Mouse (Mus musculus): Measurements from ENCODE around the gene Fam131b.

Fam131b gene

DNA sequence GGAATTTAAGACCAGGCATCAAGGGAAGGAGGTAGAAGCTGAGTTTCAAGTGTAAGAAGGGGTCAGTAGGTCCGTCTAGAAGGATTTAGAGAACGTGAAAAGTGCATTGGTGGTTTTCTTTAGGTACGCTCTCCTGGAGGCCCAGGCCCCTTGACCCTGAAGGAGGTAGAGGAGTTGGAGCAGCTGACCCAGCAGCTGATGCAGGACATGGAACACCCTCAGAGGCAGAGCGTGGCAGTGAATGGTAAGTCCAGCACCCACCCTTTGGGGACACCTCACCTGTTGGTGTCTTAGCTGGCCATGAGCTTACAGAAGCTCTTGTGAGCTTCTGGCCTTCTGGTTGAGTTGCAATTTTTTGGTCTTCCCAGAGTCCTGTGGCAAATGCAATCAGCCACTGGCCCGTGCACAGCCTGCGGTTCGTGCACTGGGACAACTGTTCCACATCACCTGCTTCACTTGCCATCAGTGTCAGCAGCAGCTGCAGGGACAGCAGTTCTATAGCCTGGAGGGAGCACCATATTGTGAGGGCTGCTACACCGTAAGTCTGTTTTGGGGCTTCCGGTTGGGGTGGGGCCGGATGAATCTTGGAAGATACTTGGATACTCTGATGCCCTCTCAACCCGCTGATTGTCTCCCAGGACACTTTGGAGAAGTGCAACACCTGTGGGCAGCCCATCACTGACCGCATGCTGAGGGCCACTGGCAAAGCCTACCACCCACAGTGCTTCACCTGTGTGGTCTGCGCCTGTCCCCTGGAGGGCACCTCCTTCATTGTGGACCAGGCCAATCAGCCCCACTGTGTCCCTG lies 31.6 kb upstream of the Fam131b start:
- ATAC-seq (ENCODE audit: low TSS enrichment): no peak

DNA sequence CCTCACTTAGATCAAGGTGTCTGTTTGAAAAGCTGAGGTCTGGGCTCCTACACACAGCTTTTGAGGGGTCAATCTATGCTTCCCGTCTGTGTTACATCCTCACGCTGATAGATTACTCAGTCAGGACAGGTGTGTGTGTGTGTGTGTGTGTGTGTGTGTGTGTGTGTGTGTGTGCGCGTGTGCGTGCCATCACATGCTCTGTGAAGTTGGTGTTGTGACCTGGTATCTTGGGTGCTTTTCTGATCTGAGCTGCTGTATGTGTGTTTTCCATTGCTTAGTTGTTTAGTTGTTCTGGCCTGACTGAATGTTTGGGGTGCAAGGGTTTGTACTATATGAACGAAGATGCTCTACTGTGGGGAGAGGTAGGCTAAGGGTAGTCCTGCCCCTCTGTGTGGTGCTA lies 30.9 kb upstream of the Fam131b start:
- ATAC-seq (ENCODE audit: low TSS enrichment): no peak

DNA sequence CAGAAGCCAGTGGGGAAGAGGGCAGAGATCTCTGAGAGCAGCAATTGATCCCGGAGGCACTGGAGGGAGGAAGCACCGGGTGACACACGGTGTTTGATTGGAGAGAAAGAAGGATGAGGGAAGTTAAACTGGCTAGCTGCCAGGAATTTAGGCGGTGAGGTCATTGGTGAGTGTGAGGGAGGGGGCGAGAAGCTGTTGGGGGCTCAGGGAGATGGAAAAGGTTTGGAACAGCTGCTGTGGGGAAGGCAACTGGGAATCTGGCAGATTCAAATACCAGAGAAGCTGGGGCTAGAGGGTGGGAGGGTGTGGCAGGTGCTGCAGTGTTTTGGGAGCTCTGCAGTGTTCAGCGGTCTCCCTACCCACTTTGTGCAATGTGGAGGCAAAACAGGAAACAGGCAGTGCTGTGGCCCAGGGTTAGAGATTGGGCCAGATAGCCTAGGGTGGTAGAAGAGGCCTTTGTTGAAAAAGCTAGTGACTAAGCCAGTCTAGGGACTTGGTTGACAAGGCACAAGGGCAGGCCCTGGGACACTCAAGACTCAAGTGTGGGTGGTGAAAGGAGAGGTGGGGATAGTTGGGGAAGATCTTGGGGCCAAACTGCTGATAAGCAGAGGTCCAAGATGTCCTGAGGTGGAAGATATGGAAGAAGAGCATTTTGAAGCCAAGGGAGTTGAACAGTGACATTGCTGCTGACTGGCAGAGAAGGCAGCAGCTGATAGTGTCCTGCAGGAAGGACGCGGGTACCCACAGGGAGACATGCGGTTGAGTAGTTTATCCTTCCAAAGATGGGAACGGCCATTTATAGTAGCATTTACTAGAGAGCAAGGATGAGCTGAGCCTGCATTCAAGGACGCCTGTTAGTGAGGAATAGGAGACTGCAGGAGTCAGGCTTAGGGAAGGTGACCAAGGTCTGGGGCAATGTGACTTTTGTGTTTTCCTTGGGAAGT lies 29.9 kb upstream of the Fam131b start:
- peak; percentile 14 for ATAC-seq (ENCODE audit: low TSS enrichment)

DNA sequence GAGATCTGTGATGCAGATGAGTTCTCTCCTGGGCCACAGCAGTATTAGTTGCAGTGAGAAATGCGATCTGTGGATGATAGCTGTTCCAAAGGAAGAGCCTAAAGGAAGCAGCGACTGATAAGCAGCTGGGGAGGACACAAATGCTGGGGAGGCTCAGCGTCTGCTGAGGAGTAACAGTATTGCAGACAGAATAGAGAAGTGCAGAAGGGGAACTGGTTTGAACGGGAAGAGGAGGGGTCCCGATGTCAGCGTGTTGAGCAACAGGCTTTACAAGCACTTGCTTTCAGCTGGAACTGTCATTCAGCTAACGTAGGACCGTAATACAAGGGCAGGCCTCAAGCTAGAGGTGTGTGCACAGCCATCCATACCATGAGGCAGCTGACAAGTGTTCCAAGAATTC lies 28.7 kb upstream of the Fam131b start:
- no peak for ATAC-seq (ENCODE audit: low TSS enrichment)

DNA sequence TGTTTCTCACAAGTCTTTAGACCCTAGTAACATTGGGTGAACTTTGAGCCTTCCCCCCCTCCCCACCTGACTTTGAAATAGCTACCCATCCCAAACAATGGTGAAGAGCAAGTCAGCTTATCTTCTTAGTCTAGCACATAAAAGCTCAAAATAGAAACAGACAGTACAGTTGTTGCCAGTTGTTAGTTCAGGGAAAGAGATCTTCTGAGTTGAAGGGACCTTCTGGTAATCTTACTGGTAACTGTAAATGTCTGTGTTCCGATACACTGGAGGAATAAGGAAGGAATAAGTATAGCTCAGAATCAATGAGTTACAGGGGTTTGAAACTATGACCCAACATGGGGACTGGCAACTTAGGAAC lies 28.0 kb upstream of the Fam131b start:
- ATAC-seq (ENCODE audit: low TSS enrichment): no peak

DNA sequence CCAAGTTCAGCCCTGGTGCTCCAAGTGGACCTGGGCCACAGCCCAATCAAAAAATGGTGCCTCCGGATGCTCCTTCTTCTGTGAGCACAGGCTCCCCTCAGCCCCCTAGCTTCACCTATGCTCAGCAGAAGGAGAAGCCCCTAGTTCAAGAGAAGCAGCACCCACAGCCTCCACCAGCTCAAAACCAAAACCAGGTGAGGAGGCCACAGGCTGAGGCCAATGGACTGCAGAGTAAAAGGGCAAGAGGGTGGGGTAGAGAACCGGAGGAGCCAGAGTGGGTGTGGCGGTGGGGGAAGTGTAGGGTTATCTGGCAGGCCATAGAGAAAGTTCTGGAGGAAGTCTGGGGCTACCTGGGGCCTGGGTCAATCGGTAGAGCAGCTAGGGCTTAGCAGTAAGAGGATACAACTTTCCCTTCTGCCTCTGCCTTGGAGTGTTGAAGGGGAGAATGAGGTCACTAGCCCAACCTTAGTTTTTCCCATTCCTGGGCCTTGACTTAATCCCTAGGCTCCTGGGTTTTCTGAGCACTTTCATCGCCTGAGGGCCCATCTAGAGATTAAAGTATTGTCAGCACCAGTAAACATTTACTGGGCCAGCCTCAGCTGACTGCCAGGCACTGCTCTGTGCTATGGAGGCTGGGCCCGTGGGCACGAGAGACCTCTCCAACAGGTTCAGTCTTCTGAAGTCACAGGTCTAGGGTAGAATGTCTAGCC lies 27.5 kb upstream of the Fam131b start:
- ATAC-seq (ENCODE audit: low TSS enrichment): no peak

DNA sequence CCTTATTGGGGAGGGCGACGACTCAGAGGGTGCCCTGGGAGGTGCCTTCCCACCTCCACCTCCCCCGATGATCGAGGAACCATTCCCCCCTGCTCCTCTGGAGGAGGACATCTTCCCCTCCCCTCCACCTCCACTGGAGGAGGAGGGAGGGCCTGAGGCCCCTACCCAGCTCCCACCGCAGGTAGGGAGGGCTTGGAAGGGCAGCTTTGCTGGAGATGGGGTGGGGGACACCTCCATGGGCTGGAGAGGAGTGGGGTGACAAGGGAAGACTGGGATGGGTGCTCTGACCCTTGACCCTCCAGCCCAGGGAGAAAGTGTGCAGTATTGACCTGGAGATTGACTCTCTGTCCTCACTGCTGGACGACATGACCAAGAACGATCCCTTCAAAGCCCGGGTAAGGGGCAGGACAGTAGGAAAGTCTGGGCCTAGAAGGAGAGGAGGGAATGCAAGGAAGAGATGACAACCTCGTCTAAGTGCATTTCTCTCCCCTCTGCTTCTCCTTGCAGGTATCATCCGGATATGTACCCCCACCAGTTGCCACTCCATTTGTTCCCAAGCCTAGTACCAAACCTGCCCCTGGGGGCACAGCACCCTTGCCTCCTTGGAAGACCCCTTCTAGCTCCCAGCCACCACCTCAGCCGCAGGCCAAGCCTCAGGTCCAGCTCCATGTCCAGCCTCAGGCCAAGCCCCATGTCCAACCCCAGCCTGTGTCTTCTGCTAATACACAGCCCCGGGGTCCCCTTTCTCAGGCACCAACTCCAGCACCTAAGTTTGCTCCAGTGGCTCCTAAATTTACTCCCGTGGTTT lies 26.7 kb upstream of the Fam131b start:
- ATAC-seq (ENCODE audit: low TSS enrichment): no peak

DNA sequence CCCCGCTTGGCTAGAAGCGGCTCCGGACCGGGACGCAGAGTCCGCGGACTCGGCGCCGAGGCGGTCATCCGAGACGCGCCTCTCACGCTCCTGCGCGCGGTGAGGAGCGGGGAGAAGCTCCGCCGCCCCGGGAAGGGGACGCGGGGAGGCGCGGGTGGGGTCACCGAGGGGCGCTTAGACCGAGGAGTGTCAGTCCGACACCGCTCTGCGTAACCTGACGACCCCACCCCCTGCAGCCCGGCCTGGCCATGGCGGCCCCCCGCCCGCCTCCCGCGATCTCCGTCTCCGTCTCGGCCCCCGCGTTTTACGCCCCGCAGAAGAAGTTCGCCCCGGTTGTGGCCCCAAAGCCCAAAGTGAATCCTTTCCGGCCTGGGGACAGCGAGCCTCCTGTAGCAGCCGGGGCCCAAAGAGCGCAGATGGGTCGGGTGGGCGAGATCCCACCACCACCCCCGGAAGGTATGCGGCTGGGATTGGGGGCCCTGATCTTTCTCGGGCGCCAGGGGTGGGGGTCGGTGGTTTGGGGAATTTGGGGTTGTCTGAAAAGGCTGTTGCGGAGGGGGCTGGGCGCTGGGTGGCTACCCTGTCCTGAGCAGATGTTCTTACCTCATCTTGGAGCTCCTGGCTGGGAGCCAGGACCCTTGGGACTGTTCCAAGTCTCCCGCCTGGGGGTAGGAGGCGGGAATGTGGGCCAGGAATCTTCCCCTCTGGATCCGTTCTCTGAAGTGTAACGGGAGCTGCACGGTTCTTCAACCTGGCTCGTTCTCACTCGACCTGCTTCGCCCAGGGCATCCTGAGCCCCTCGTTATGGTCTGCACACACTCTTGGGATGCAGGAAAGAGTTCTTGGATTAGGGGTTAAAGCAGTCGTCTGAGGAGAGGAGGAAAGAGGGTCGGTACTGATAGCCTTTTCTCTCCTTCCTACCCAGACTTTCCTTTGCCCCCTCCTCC lies 25.9 kb upstream of the Fam131b start:
- no peak for ATAC-seq (ENCODE audit: low TSS enrichment)

DNA sequence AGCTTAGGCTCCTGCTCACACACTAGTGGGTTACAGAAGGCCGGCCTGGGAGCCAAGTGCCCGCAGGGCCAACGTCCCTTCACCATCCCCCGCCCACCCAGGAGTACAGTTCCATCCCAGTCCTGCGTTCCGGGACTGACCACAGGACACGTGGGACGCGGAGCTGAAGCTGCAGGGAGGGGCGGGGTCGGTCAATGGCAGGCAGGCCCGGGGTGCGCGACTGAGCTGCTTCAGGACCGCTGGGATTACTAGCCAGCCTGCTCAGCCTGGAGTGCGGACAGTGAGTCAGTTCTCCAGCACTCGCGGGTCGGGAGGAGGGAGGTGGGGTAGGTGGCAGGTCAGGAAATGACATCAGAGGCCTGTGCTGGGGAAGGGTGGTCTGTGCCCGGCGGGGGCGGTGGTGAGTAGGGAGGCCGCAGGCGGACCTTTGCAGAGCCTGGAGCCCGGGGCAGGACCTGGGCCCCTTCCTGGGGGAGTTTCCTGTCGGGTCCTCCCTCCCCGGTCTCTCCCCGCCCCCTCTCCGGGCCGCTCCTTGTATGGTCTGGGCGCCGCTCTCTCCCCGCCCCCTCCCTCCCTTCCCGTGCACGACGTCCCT lies 25.1 kb upstream of the Fam131b start, which contains the start of gene Zyx:
Gene Zyx (plus strand): TSS at position 205 of the 595 bp plus-strand sequence.
- ATAC-seq (ENCODE audit: low TSS enrichment): peak; percentile 62

DNA sequence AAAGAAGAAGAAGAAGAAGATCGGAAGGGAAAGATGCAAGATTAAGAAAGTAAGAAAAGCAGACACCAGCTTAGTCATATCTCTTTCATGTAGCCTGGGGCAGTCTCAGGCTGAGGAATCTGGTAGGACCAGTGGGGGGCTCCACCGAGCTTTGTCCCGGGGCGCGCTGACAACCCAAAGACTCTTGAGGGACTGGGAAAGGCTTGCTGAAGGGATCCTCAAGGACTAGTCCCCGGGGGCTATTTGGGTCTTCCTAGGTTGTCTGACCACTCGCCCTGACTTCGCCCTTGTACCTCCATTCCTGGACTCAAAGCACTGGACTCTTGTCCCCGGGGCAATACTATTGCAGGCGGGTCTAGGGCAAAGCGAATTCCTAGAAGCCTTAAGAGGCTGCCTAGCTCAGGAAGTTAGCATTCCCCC lies 24.6 kb upstream of the Fam131b start:
- peak; percentile 63 for ATAC-seq (ENCODE audit: low TSS enrichment)

DNA sequence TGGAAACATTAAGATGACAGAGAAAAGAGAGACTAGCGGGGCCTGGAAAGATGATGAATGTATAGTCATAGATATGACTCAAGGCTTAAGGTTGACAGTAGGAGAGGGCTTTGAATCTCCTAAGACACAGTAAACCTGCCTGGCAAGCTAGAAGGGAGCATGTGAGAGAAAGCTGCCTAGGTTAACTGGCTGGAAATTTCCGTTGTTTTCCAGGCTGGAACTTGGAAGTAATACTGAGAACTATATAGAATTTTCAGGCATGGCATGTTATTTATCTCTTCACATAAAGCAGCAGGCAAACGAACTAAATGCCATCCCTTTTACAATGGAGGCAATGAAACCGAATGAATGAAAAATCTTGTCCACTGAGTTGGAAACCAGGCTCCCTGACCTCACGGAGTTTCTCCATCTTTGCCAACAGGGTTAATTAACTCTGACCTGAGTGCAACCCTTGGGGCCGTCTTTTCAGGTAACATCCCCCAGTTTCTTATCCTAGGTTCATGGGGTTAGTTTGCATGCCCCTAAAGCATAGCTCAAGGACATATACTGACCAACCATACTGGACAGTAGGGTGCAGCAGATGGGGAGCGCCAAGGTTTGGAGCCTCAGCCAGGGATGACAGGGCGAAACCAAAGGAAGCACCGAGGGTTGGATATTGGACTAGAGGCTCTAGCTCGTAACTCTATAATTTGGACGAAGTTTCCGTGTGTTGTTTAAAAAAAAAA lies 24.0 kb upstream of the Fam131b start:
- no peak for ATAC-seq (ENCODE audit: low TSS enrichment)

DNA sequence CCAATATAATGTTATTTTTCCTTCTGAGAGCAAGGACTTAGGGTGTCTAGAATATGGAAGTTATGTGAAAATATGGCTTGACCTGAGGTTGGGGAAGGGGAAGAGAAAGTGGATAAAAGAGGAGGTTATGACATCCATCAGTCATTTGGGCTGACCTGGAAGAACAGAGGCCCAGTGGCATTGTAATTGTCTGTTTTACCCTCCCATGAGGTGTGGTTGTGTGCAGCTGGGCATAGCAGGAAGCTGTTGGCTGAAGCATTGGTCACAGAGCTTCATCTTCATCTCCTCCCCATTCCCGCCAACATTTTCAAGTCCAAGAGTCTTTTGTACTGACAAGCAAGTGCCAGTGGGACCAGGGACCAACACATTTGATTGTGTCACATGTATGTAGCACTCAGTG lies 19.8 kb upstream of the Fam131b start:
- no peak for ATAC-seq (ENCODE audit: low TSS enrichment)

DNA sequence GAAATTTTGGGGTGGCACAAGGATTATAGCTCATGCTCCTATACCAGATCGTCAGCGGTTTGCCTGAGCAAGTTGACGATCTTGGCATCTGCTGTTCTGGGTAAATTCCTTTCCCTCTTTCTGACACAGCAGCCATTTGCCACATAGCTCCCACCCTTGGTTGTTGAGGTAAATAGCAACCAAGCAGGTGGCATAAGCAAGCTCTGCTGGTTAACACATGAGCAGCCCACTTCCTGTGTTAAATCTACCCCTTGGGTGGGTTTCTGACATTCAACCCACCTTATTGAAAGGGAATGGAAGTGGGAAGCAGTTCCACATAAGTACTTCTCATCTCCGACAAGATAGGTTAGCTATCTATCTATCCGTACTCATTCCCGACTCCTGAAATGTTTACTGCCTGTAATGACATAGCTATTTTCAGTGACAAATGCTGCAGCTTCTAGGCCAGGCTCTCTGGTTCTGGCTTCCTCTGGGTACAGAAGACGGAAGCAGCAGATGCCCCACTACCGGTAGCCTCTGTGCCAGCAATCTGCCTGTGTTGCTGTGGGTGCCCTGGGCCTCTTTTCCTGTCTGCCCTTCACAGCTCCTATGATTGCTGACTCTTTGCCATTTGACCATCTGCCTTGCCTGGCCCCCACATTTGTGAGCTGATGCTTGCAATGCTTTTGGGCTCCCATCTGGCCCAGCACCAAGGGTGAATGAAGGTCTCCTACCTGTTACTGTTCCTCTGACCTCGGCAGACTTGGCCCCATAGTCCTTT lies 19.1 kb upstream of the Fam131b start:
- peak; percentile 47; the same call in 1 of the 2 replicates for ATAC-seq (ENCODE audit: low TSS enrichment)

DNA sequence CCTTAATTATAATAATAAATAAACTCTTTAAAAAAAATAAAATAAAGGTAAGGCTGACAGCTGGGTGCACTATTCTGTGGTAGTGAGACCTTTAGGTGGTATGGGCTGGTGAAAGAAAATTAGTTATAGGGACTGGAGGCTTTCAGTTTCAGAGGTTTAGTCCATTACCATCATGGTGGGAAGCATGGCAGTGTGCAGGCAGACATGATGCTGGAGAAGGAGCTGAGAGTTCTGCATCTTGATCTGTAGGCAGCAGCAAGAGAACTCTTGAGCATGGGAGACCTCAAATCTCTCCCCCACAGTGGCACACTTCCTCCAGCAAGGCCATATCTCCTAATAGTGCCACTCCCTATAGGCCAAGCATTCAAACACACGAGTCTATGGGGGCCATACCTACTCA lies 17.7 kb upstream of the Fam131b start:
- no peak for ATAC-seq (ENCODE audit: low TSS enrichment)

DNA sequence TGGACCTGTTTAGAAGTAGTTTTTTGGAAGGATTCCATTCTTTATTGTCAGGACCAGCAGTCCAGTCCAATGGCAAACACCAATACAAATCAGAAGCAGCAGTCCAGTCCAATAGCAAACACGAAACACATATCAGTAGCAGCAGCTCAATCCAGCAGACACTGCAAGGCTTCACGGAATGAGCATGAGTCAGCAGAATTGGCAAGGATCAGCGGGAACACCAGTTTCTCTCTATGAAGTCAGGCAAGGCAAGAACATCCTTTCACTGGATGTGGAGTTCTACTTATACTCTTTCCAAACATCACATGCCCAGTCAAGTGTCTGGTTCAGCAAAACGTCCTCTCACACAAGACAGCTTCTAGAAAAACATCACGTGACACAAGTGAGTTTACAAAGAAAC lies 15.5 kb upstream of the Fam131b start:
- peak; percentile 85 for ATAC-seq (ENCODE audit: low TSS enrichment)

DNA sequence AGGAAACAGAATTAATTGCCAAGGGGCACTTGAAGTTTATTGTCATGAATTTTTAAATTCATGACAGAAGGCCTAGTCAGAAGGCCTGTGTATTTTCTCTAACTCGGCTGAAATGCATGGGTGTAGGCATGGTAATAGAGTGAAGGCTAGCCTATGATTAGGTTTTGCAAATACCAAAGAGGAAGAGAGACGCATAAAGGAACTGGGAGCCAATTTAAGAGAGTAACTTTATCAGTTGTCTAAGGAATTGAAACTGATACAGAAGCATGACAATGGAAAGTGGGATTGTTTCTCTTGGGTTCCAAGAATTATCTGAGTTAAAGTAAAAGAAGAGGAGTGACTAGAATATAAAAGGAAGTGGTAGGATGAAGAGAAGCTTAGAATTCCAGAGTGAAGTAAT lies 14.7 kb upstream of the Fam131b start:
- ATAC-seq (ENCODE audit: low TSS enrichment): no peak

DNA sequence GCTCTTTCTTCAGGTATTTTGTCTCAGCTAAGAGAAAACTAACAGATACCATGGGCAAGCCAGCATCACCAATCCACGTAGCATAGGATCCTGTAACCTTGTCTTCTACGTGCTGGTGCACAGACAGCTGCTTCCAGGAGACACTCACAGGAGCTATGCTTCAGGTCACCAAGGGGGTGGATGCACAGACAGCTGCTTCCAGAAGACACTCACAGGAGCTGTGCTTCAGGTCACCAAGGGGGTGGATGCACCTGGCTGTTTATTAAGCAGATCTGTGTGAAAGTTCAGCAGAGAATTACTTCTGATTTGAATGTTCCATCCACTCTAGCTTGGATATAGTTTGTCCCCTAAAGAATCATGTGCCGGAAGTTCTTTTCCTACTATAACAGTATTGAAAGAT lies 6.5 kb upstream of the Fam131b start:
- no peak for ATAC-seq (ENCODE audit: low TSS enrichment)

DNA sequence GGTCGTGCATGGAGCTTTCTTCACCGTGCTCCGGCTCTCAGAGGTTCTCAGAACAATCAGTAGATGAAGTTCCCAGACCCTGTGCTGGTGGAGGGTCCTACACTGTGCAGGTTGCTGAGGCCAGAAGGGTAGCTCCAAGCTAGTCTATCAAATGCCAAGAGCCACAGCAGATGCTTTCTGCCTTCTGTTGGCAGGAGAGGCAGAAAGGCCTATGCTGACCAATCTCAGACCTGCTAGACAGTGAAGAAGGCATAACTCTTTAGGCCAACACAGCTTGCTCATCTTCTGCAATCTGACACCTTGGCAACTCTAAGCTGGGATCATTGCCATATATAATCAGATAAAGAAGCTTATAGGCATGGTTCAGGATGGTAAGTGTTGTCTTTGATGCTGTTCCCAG lies 5.8 kb upstream of the Fam131b start:
- no peak for ATAC-seq (ENCODE audit: low TSS enrichment)

All from frontal cortex, adult (tissue).